Mouse (Mus musculus): Measurements from ENCODE around the gene Rnf13. TPM values are rescaled to one million over a fixed set of nuclear protein-coding genes. Genes with fewer than 3 reads are reported as not detected.

The Rnf13 gene
- 35.5 and 42.7 TPM in 2 replicates for polyA plus RNA-seq (2012; rRNA removed)

GRCm38 (mm10) chr3:57735511-57736370 lies at the start of gene Rnf13:
Rnf13 (plus strand) TSS chr3:57736062.

GRCm38 (mm10) chr3:57692719-57693118 lies 43.1 kb upstream of the Rnf13 start, which contains the start of gene Ankub1:
Ankub1 (minus strand) TSS chr3:57692799.

GRCm38 (mm10) chr3:57847760-57848185 lies 111.9 kb downstream of the Rnf13 start, which contains the start of gene Pfn2:
Pfn2 (minus strand) TSS chr3:57848079.

Other genes with a start within 250 kb of the Rnf13 start
- gene Wwtr1, start 160.2 kb upstream of the Rnf13 start, polyA plus RNA-seq (2012; rRNA removed): 51.8 and 64.5 TPM in 2 replicates
- 14.6 and 19.6 TPM in 2 replicates for gene Commd2, start 84.3 kb upstream of the Rnf13 start, polyA plus RNA-seq (2012; rRNA removed)
- 0.36 and 0.38 TPM in 2 replicates for gene Ankub1, start 43.3 kb upstream of the Rnf13 start, polyA plus RNA-seq (2012; rRNA removed)
- gene Pfn2, start 112.0 kb downstream of the Rnf13 start, polyA plus RNA-seq (2012; rRNA removed): 17.9 and 30.2 TPM in 2 replicates